Mouse (Mus musculus): ENCODE results near the gene Gm973. TPM values are rescaled to one million over a fixed set of nuclear protein-coding genes. Genes with fewer than 3 reads are reported as not detected.
A peak's percentile ranks its signal among the peaks of the same experiment; 100 is the strongest.

The Gm973 gene
- 10 to 100 TPM; 14.5 to 16.1 TPM for total RNA-seq (2021)
- long read RNA-seq, experiment 1, partial matches to known transcripts, result 0 of 9 reads
- long read RNA-seq, experiment 1, other reads (novel, unspliced or antisense), result 9 of 9 reads
- long read RNA-seq, experiment 2, partial matches to known transcripts, result 3 of 8 reads
- long read RNA-seq, experiment 2, other reads (novel, unspliced or antisense), result 5 of 8 reads

- H3K4me3 ChIP-seq, result peak within 1 kb of the TSS; percentile 41
- TF ChIP-seq CTCF (conservative IDR thresholded peaks at IDR 0.05), result no peak
Observed at GRCm38 (mm10) chr1:59516026-59516917, at the start of gene Gm973. Gm973 (plus strand) TSS chr1:59516264.

GRCm38 (mm10) chr1:59469170-59469569, 46.9 kb upstream of the Gm973 start:
- Histone ChIP-seq H3K27ac (no peak overlapping the region), H3K4me3 (no peak overlapping the region)
- no peak for TF ChIP-seq CTCF (conservative IDR thresholded peaks at IDR 0.05)
- no peak for DNase-seq (ENCODE audit: low spot score in 2 of 2)

More at GRCm38 (mm10) chr1:59516026-59516917, at the start of gene Gm973:
- peak; percentile 46 to 72 for DNase-seq (ENCODE audit: low spot score in 2 of 2)
- H3K27ac ChIP-seq, result peak within 1 kb of the TSS; percentile 91

GRCm38 (mm10) chr1:59470766-59471165, 45.3 kb upstream of the Gm973 start:
- no peak overlapping the region for H3K27ac ChIP-seq
- no peak for DNase-seq (ENCODE audit: low spot score in 2 of 2)
- H3K4me3 ChIP-seq, result no peak overlapping the region
- TF ChIP-seq CTCF (conservative IDR thresholded peaks at IDR 0.05), result no peak

GRCm38 (mm10) chr1:59472368-59473180, 43.5 kb upstream of the Gm973 start:
- no peak overlapping the region for H3K27ac ChIP-seq
- DNase-seq (ENCODE audit: low spot score in 2 of 2), result no peak
- no peak overlapping the region for H3K4me3 ChIP-seq
- TF ChIP-seq CTCF (conservative IDR thresholded peaks at IDR 0.05), result no peak

- no peak for TF ChIP-seq CTCF (conservative IDR thresholded peaks at IDR 0.05)
Observed at GRCm38 (mm10) chr1:59473181-59473555, 42.9 kb upstream of the Gm973 start.

GRCm38 (mm10) chr1:59475618-59476017, 40.4 kb upstream of the Gm973 start:
- no peak for DNase-seq (ENCODE audit: low spot score in 2 of 2)
- no peak overlapping the region for H3K27ac ChIP-seq
- TF ChIP-seq CTCF (conservative IDR thresholded peaks at IDR 0.05), result no peak
- no peak overlapping the region for H3K4me3 ChIP-seq

More at GRCm38 (mm10) chr1:59473181-59473555, 42.9 kb upstream of the Gm973 start:
- no peak for DNase-seq (ENCODE audit: low spot score in 2 of 2)
- H3K27ac ChIP-seq, result no peak overlapping the region
- no peak overlapping the region for H3K4me3 ChIP-seq

- no peak for DNase-seq (ENCODE audit: low spot score in 2 of 2)
- TF ChIP-seq CTCF (conservative IDR thresholded peaks at IDR 0.05), result no peak
- no peak overlapping the region for H3K4me3 ChIP-seq
- no peak overlapping the region for H3K27ac ChIP-seq
Observed at GRCm38 (mm10) chr1:59478911-59479310, 37.2 kb upstream of the Gm973 start.

- no peak for TF ChIP-seq CTCF (conservative IDR thresholded peaks at IDR 0.05)
- Histone ChIP-seq H3K4me3 (peak overlapping the region; percentile 67), H3K27ac (peak overlapping the region; percentile 66)
- no peak for DNase-seq (ENCODE audit: low spot score in 2 of 2)
Observed at GRCm38 (mm10) chr1:59480821-59481455, 35.1 kb upstream of the Gm973 start.

GRCm38 (mm10) chr1:59481456-59482291, 34.4 kb upstream of the Gm973 start:
- Histone ChIP-seq H3K4me3 (peak overlapping the region; percentile 67), H3K27ac (peak overlapping the region; percentile 79)
- DNase-seq (ENCODE audit: low spot score in 2 of 2), result peak; percentile 80 to 87
- TF ChIP-seq CTCF (conservative IDR thresholded peaks at IDR 0.05), result peak; percentile 27

- no peak; the same call in 1 of the 2 replicates for TF ChIP-seq CTCF (conservative IDR thresholded peaks at IDR 0.05)
- no peak for DNase-seq (ENCODE audit: low spot score in 2 of 2)
- peak within 1 kb of the TSS; percentile 79 for H3K27ac ChIP-seq
- peak within 1 kb of the TSS; percentile 67 for H3K4me3 ChIP-seq
Observed at GRCm38 (mm10) chr1:59482331-59482695, 33.8 kb upstream of the Gm973 start, which contains the start of gene Fzd7. Fzd7 (plus strand) TSS chr1:59482424.

- DNase-seq (ENCODE audit: low spot score in 2 of 2), result no peak
- Histone ChIP-seq H3K4me3 (peak overlapping the region; percentile 67), H3K27ac (peak overlapping the region; percentile 79)
- TF ChIP-seq CTCF (conservative IDR thresholded peaks at IDR 0.05), result no peak
Observed at GRCm38 (mm10) chr1:59482696-59483520, 33.2 kb upstream of the Gm973 start.
